Mouse (Mus musculus) kidney, embryonic 16.5 days (tissue): ENCODE measurements around the gene Ccdc27. TPM values are rescaled to one million over a fixed set of nuclear protein-coding genes. Genes with fewer than 3 reads are reported as not detected.

Experiments
- ATAC-seq: fragments of 200-750 bp; cut with Nextera tagmentation; 2 replicates; pipeline ENCODE4 v1.8.0; 2017; ENCODE audit warnings: moderate TSS enrichment; ENCODE audit not compliant: low FRiP score, low TSS enrichment
- H3K27ac ChIP-seq: fragments of 300-500 bp; sonication (generic); 2 replicates; pipeline ENCODE4 v1.5.1; 2014; ENCODE audit warnings: low read length
- H3K27me3 ChIP-seq: fragments of 300-500 bp; sonication (generic); 2 replicates; pipeline ENCODE4 v1.6.1; 2014; ENCODE audit warnings: low read length, control low read depth, mixed read lengths; ENCODE audit not compliant: insufficient read depth
- H3K36me3 ChIP-seq: fragments of 300-500 bp; sonication (generic); 2 replicates; pipeline ENCODE4 v1.6.1; 2014; ENCODE audit warnings: low read length, control low read depth, mixed read lengths; ENCODE audit not compliant: insufficient read depth
- H3K4me1 ChIP-seq: fragments of 300-500 bp; sonication (generic); 2 replicates; pipeline ENCODE4 v1.6.1; 2014; ENCODE audit warnings: low read length, control low read depth, mixed read lengths; ENCODE audit not compliant: insufficient read depth
- H3K4me2 ChIP-seq: fragments of 300-500 bp; sonication (generic); replicated peaks from 2 replicates; pipeline ENCODE4 v1.6.1; 2014; ENCODE audit warnings: low read depth, low read length
- H3K4me3 ChIP-seq: fragments of 300-500 bp; sonication (generic); 2 replicates; pipeline ENCODE4 v1.5.1; 2014; ENCODE audit warnings: mild to moderate bottlenecking, low read length
- H3K9ac ChIP-seq: fragments of 300-500 bp; sonication (generic); replicated peaks from 2 replicates; pipeline ENCODE4 v1.6.1; 2014; ENCODE audit warnings: low read length
- H3K9me3 ChIP-seq: fragments of 300-500 bp; sonication (generic); 2 replicates; pipeline ENCODE4 v1.6.1; 2016; ENCODE audit warnings: low read length, control low read depth
- WGBS: fragments of 180-500 bp; shearing (Covaris S2); extraction: QIAGEN DNeasy Blood & Tissue Kit; methylation state at CpG from one replicate; pipeline ENCODE4 v1.1.7; 2014; 5-methylcytosine and 5-hydroxymethylcytosine counted together
- polyA plus RNA-seq: library from polyadenylated mRNA; unstranded; fragments of >200 nt; fragmentation: Nextera tagmentation; extraction: Ambion mirVana; gene quantifications from 2 replicates; pipeline ENCODE4 v1.2.1, GENCODE M21; 2015

Ccdc27 gene
- 0.07 TPM in 1 of 2 replicates, not detected in the other for polyA plus RNA-seq

- Histone ChIP-seq H3K27me3 (no peaks in the 10 kb centered on the region), H3K9me3 (no peaks in the 10 kb centered on the region), H3K36me3 (no peaks in the 10 kb centered on the region), H3K4me3 (no peak within 1 kb of the TSS), H3K9ac (no peak within 1 kb of the TSS), H3K27ac (no peak within 1 kb of the TSS), H3K4me2 (no peak within 1 kb of the TSS), H3K4me1 (peaks cover 1% of the 10 kb centered on the region; the same call in 1 of the 2 replicates)
- 67% methylated on average over 9 of the region's 9 CpGs for WGBS
- no peak for ATAC-seq
Observed at GRCm38 (mm10) chr4:154042577-154042976, at the start of gene Ccdc27. Gene Ccdc27 (minus strand): TSS chr4:154042677.

DNA sequence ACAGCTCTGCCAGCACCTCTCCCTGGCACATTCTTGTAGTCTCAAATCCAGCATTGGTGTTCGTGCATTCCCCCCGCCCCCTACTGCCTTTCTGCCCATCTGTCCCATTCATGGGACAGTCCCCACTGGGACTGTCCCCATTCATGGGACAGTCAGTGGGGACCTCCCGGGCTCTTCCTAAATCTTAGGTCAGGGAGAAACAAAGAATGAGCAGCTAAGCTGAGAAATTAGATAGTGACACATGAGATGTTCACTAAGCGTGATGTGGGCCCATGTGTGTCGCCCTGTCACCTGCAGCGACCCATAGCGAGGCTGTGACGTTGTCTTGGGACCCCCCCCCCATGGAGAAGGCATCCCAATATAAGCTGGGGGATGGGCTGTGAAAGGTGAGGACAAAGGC is 48.9 kb upstream of the Ccdc27 start:
- WGBS: 56% methylated on average over 8 of the region's 8 CpGs

DNA sequence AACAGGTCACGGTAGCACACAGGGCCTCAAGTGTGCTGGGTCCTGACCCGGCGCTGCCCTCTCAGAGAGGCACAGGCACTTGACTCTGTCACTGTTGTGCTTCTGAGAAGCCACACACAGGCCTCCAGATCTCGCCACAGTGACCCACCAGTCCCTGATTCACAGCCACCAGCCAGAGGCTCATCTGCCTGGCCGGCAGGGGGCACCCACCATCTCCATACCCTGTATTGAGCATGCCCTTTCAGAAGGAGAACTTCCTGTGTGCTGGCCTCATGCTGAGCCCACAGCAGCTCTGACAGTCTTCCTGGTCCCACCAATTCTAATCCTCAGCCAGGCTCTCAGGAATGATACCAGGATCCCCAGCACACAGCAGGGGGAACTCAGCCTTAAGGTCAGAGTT is 46.7 kb upstream of the Ccdc27 start:
- Histone ChIP-seq H3K9me3 (no peaks in the 10 kb centered on the region), H3K4me2 (no peak overlapping the region), H3K36me3 (no peaks in the 10 kb centered on the region), H3K4me3 (no peak overlapping the region), H3K27ac (no peak overlapping the region), H3K27me3 (no peaks in the 10 kb centered on the region), H3K9ac (no peak overlapping the region), H3K4me1 (no peaks in the 10 kb centered on the region)
- WGBS: 62% methylated on average over 5 of the region's 5 CpGs
- no peak for ATAC-seq

More for the DNA sequence above, 48.9 kb upstream of the Ccdc27 start:
- H3K27me3 ChIP-seq: no peaks in the 10 kb centered on the region
- H3K4me1 ChIP-seq: no peaks in the 10 kb centered on the region
- no peaks in the 10 kb centered on the region for H3K9me3 ChIP-seq
- H3K4me3 ChIP-seq: no peak overlapping the region
- H3K9ac ChIP-seq: no peak overlapping the region
- H3K36me3 ChIP-seq: no peaks in the 10 kb centered on the region
- no peak for ATAC-seq
- no peak overlapping the region for H3K27ac ChIP-seq
- no peak overlapping the region for H3K4me2 ChIP-seq

GRCm38 (mm10) chr4:154086436-154086835 is 44.0 kb upstream of the Ccdc27 start:
- no peak for ATAC-seq
- no peak overlapping the region for H3K9ac ChIP-seq
- no peaks in the 10 kb centered on the region for H3K9me3 ChIP-seq
- H3K4me1 ChIP-seq: no peaks in the 10 kb centered on the region
- WGBS: 91% methylated on average over 8 of the region's 8 CpGs
- H3K27me3 ChIP-seq: peaks cover 14% of the 10 kb centered on the region
- H3K36me3 ChIP-seq: no peaks in the 10 kb centered on the region
- H3K4me2 ChIP-seq: no peak overlapping the region
- H3K4me3 ChIP-seq: no peak overlapping the region
- H3K27ac ChIP-seq: no peak overlapping the region

- Histone ChIP-seq H3K9ac (no peak overlapping the region), H3K4me3 (no peak overlapping the region), H3K36me3 (no peaks in the 10 kb centered on the region), H3K4me1 (no peaks in the 10 kb centered on the region), H3K4me2 (no peak overlapping the region), H3K27ac (no peak overlapping the region), H3K27me3 (peaks cover 19% of the 10 kb centered on the region), H3K9me3 (no peaks in the 10 kb centered on the region)
- WGBS: 69% methylated on average over 3 of the region's 3 CpGs
- no peak for ATAC-seq
Observed at GRCm38 (mm10) chr4:154085856-154086255, 43.4 kb upstream of the Ccdc27 start.

GRCm38 (mm10) chr4:154081974-154082373 is 39.5 kb upstream of the Ccdc27 start:
- Histone ChIP-seq H3K9me3 (no peaks in the 10 kb centered on the region), H3K4me3 (no peak overlapping the region), H3K4me2 (no peak overlapping the region), H3K27ac (no peak overlapping the region), H3K4me1 (no peaks in the 10 kb centered on the region), H3K9ac (no peak overlapping the region), H3K36me3 (no peaks in the 10 kb centered on the region), H3K27me3 (peaks cover 35% of the 10 kb centered on the region)
- ATAC-seq: no peak
- 6% methylated on average over 1 of the region's 1 CpGs for WGBS

DNA sequence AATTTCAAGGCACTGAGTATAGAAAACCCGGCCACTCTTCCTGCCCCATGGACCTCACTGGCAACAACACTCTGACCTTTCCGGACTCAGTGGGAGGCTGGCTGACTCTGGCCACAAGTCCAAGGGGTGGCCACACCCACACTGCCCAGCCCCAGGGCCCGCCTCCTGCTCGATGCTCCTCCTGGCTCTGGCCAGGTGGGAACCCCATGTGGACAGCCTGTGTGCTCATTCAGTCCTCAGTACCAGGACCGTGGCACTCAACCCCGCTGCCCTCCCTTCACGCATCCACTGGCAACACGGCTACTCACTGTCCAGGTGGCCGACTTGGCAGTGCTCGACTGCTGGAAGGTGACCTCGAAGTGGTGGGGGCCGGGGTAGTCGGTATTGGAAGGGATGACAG is 38.5 kb upstream of the Ccdc27 start:
- Histone ChIP-seq H3K36me3 (no peaks in the 10 kb centered on the region), H3K4me2 (peak overlapping the region; percentile 35), H3K4me3 (peak overlapping the region; percentile 16), H3K4me1 (no peaks in the 10 kb centered on the region), H3K27me3 (peaks cover 35% of the 10 kb centered on the region), H3K9me3 (no peaks in the 10 kb centered on the region), H3K9ac (no peak overlapping the region), H3K27ac (no peak overlapping the region)
- ATAC-seq: peak; percentile 79
- WGBS: 2% methylated on average over 13 of the region's 13 CpGs

DNA sequence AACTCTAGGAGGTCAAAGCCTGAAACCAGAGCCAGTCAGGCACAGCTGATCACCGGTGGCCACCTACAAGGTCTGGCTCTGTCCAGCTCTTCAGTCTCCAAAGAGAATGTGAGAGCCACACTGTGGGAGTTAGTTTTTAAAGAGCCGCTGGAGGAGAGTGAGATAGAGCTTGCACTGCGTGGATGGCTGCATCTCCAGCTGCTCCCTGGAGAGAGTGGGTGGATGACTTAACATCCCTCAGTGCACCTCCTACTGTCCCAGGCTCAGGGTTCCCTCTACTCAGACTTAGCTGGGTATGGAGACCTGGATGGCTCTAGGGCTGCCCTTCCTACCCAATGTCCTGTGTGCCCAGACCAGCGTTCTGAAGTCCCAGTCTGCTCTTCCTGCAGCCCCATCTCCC is 37.7 kb upstream of the Ccdc27 start:
- H3K4me3 ChIP-seq: no peak overlapping the region
- no peak for ATAC-seq
- H3K4me1 ChIP-seq: no peaks in the 10 kb centered on the region
- WGBS: 35% methylated on average over 4 of the region's 4 CpGs
- peaks cover 35% of the 10 kb centered on the region for H3K27me3 ChIP-seq
- no peak overlapping the region for H3K9ac ChIP-seq
- no peak overlapping the region for H3K4me2 ChIP-seq
- no peaks in the 10 kb centered on the region for H3K36me3 ChIP-seq
- H3K9me3 ChIP-seq: no peaks in the 10 kb centered on the region
- no peak overlapping the region for H3K27ac ChIP-seq

- H3K27me3 ChIP-seq: peaks cover 24% of the 10 kb centered on the region
- no peaks in the 10 kb centered on the region for H3K9me3 ChIP-seq
- H3K27ac ChIP-seq: no peak overlapping the region
- no peaks in the 10 kb centered on the region for H3K36me3 ChIP-seq
- no peaks in the 10 kb centered on the region for H3K4me1 ChIP-seq
- 21% methylated on average over 11 of the region's 16 CpGs for WGBS
- H3K4me2 ChIP-seq: no peak overlapping the region
- no peak overlapping the region for H3K4me3 ChIP-seq
- no peak overlapping the region for H3K9ac ChIP-seq
- no peak for ATAC-seq
Observed at GRCm38 (mm10) chr4:154071941-154072340, 29.5 kb upstream of the Ccdc27 start.

DNA sequence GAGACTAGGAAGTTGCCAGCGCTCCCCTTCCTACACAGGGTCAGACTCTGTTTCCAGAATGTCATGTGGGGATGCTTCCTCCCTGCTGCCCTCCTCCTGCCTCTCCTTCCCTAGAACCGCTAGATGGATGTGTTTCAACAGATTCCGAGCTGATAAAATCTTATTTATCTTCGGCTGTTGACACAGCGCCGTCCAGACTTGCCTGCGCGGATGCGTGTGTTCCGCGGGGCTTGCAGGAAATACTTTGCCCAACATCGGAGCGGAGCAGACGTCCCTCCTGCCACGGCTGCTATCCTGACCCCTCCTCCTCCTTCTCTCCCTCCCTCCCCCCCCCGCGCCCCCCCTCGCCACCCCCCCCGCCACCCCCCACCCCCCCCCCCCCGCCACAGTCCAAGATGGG is 29.0 kb upstream of the Ccdc27 start:
- no peak overlapping the region for H3K9ac ChIP-seq
- whole genome bisulfite sequencing: under 1% methylated on average over 16 of the region's 20 CpGs
- ATAC-seq: no peak

More for the DNA sequence above, 29.0 kb upstream of the Ccdc27 start:
- Histone ChIP-seq H3K4me2 (no peak overlapping the region), H3K4me3 (no peak overlapping the region), H3K27me3 (peaks cover 24% of the 10 kb centered on the region), H3K9me3 (no peaks in the 10 kb centered on the region), H3K27ac (no peak overlapping the region), H3K4me1 (no peaks in the 10 kb centered on the region), H3K36me3 (no peaks in the 10 kb centered on the region)
